Mouse (Mus musculus): Measurements from ENCODE around the gene Mcrs1.

DNA sequence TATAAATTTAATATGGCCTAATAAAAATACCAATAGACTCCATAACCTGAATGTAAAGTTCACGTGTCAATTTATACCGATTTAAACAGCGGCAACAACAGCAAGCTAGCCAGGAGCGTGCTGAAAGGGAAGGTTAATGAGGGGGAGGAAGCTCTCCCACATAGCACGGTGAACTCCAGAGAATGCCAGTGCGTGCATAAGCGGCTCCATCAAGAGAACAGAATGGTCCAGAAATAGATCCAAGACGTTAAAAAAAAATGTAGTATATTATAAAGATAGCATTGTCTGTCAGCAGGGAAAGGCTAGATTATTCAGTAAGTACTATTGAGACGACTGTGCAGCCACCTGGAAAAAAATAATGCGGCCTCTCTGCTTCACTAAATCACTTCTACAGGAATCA is 10.9 kb upstream of the Mcrs1 start:
- TF ChIP-seq CTCF (IDR thresholded peaks at IDR 0.05; ENCODE audit: borderline replicate concordance, extremely low read depth, insufficient read depth, insufficient read length), result no peak
- TF ChIP-seq POLR2A (IDR thresholded peaks at IDR 0.05; ENCODE audit: borderline replicate concordance, extremely low read depth, insufficient read depth, insufficient read length, poor library complexity, severe bottlenecking), result no peak
